In the genomic region with DNA sequence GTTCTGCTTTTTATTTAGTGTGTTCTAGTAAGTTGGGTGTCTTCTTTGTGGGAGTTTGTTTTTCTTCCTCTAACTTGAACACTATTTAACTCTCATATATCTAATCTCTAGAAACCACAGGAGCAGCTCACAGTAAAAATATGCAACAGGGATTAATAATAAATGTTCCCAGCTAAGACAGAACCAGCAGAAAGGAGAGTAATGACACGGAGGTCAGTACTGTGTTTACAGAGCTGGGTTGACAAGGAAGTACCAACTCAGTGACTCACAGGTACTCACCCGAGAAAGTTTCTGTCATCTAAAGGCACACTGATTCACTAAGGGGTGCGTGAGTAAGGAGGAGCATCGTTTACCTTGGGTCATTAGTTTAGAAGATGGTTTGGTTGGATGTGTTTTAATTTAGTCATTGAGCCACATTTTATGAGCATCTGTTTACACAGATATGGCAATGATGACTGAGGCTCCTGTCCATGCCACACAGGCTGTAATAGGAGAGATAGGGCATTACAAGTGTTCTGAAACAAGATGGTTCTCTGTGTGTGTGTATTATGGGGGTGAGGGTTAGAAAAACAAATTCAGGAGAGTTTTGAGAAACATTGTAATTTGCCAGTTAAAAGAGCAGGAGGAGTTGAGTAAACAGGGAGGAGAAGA, we compare ENCODE assay signal across 8 mouse cellular contexts. TPM values are rescaled to one million over a fixed set of nuclear protein-coding genes. Genes with fewer than 3 reads are reported as not detected.
DNase-seq lines count a peak whose midpoint lies in the region; ATAC-seq and TF ChIP-seq lines count a peak whose summit lies in the region.
"Had no signal": no experiment of that assay in that cellular context is flagged by ENCODE, and none has a peak within 500 bp of the region (broad histone marks: within the 10 kb centered on the region; RNA-seq: fewer than 3 reads in every experiment).

No protein-coding gene starts in this region.

- no peak for TF ChIP-seq CTCF in G1E (IDR thresholded peaks at IDR 0.05; ENCODE audit: low read depth, low read length)
- TF ChIP-seq CTCF in forebrain, postnatal 0 days (IDR thresholded peaks at IDR 0.05; ENCODE audit: low read depth) = no peak

- peaks cover 21% of the 10 kb centered on the region for H3K36me3 ChIP-seq in G1E (replicated peaks)
- H3K36me3 ChIP-seq in forebrain, postnatal 0 days (ENCODE audit: insufficient read depth) = no peaks in the 10 kb centered on the region

- peak; percentile 84 for ATAC-seq in G1E (ENCODE audit: extremely low read depth, insufficient number of reproducible peaks, low FRiP score, poor library complexity, severe bottlenecking)
- ATAC-seq in erythroid progenitor cell, adult 5-6 weeks (replicated peaks; ENCODE audit: low FRiP score, poor library complexity, severe bottlenecking) = peak; percentile 95
- peak; percentile 69 for ATAC-seq in megakaryocyte progenitor cell, adult 5-6 weeks (replicated peaks; ENCODE audit: poor library complexity)
- ATAC-seq in forebrain, postnatal 0 days = no peak

- no peak overlapping the region for H3K27ac ChIP-seq in forebrain, postnatal 0 days (ENCODE audit: low read depth, low read length)
- H3K27ac ChIP-seq: macrophage had no signal

- H3K9ac ChIP-seq in forebrain, postnatal 0 days = no peak overlapping the region

- DNase-seq in 416B (ENCODE audit: low read depth) = peak; percentile 64
- DNase-seq in G1E (ENCODE audit: low spot score) = peak; percentile 42
- DNase-seq in forebrain, postnatal 0 days = no peak
- DNase-seq in cerebellum, postnatal 4 days (ENCODE audit: low spot score in 2 of 2) = no peak
- no peak for DNase-seq in cerebellum, adult 11-12 months

- WGBS in forebrain, postnatal 0 days = 79% methylated on average over 4 of the region's 4 CpGs

- no peak overlapping the region for H3K4me2 ChIP-seq in forebrain, postnatal 0 days (ENCODE audit: low read depth)

- no peaks in the 10 kb centered on the region for H3K27me3 ChIP-seq in G1E (ENCODE audit: insufficient read depth, low read length)
- H3K27me3 ChIP-seq in forebrain, postnatal 0 days (ENCODE audit: insufficient read depth, low read length) = no peaks in the 10 kb centered on the region

- no peaks in the 10 kb centered on the region for H3K9me3 ChIP-seq in G1E (replicated peaks)
- H3K9me3 ChIP-seq in forebrain, postnatal 0 days (ENCODE audit: low read length) = no peaks in the 10 kb centered on the region

- peaks cover 37% of the 10 kb centered on the region for H3K4me1 ChIP-seq in G1E (ENCODE audit: insufficient read depth, low read depth, low read length)
- H3K4me1 ChIP-seq in forebrain, postnatal 0 days (ENCODE audit: insufficient read depth) = no peaks in the 10 kb centered on the region

- H3K4me3 ChIP-seq in G1E (ENCODE audit: low read depth, low read length) = peak overlapping the region; percentile 33; the same call in 1 of the 2 replicates
- H3K4me3 ChIP-seq in forebrain, postnatal 0 days (ENCODE audit: low read depth, low read length) = no peak overlapping the region

RNA-seq across cellular contexts. Expression of gene Lcor, which starts 13.1 kb away (rescaled TPM):
- total RNA-seq in G1E (2014; fragmentation: Nextera tagmentation) (26.5 and 44.5 TPM in 2 replicates), G1E (2017) (14.0 and 16.0 TPM in 2 replicates)
- 1.9 and 2.9 TPM in 2 replicates for polyA plus RNA-seq in G1E (2012)
- 16.6 and 26.0 TPM in 2 replicates for total RNA-seq in erythroid progenitor cell, adult 5-6 weeks (2015; ENCODE audit: low replicate concordance)
- 36.3 and 41.6 TPM in 2 replicates for total RNA-seq in erythroid progenitor cell, adult 5-6 weeks (2017; ENCODE audit: low replicate concordance)
- 9.7 and 11.7 TPM in 2 replicates for total RNA-seq in megakaryocyte progenitor cell, adult 5-6 weeks (2015)
- 11.6 and 17.4 TPM in 2 replicates for total RNA-seq in megakaryocyte progenitor cell, adult 5-6 weeks (2017)
- 16.6 and 21.7 TPM in 2 replicates for total RNA-seq in forebrain, postnatal 0 days (2014; rRNA removed)
- 7.5 and 12.2 TPM in 2 replicates for polyA plus RNA-seq in forebrain, postnatal 0 days (2015; fragmentation: Nextera tagmentation; extraction: Ambion mirVana)

Comparison
In these comparisons a context has a peak if more than half of its experiments do, and no peak if none do; other contexts are left out.
1. DNase-seq: peak in 416B (single experiment) and G1E (single experiment); none in forebrain, postnatal 0 days (single experiment), cerebellum, postnatal 4 days (0 of 2) and cerebellum, adult 11-12 months (single experiment).